Mouse (Mus musculus) limb, embryonic 10.5 days (tissue): Measurements from ENCODE around the gene Cd300a. TPM values are rescaled to one million over a fixed set of nuclear protein-coding genes. Genes with fewer than 3 reads are reported as not detected.

Source experiments
- DNase-seq: peaks from one replicate; pipeline ENCODE4 v3.0.0-alpha.2; 2017; ENCODE audit warnings: low spot score
- H3K27ac ChIP-seq: fragments of 300-500 bp; sonication (generic); 2 replicates; pipeline ENCODE4 v1.5.1; 2016; ENCODE audit warnings: mild to moderate bottlenecking
- H3K27me3 ChIP-seq: fragments of 300-500 bp; sonication (generic); 2 replicates; pipeline ENCODE4 v1.6.1; 2016; ENCODE audit warnings: low read depth, mild to moderate bottlenecking; ENCODE audit not compliant: poor library complexity, severe bottlenecking
- H3K36me3 ChIP-seq: fragments of 300-500 bp; sonication (generic); 2 replicates; pipeline ENCODE4 v1.6.1; 2016; ENCODE audit warnings: mild to moderate bottlenecking, moderate library complexity
- H3K4me1 ChIP-seq: fragments of 300-500 bp; sonication (generic); 2 replicates; pipeline ENCODE4 v1.6.1; 2016
- H3K4me3 ChIP-seq: fragments of 300-500 bp; sonication (generic); 2 replicates; pipeline ENCODE4 v1.5.1; 2016; ENCODE audit warnings: mild to moderate bottlenecking, moderate library complexity
- H3K9me3 ChIP-seq: fragments of 300-500 bp; sonication (generic); replicated peaks from 2 replicates; pipeline ENCODE4 v1.6.1; 2016; ENCODE audit warnings: mild to moderate bottlenecking
- WGBS: fragments of 180-500 bp; shearing (Covaris S2); methylation state at CpG from one replicate; pipeline ENCODE4 v1.1.7; 2016; 5-methylcytosine and 5-hydroxymethylcytosine counted together
- polyA plus RNA-seq: library from polyadenylated mRNA; unstranded; fragments of >200 nt; fragmentation: Nextera tagmentation; extraction: Ambion mirVana; gene quantifications from 2 replicates; pipeline ENCODE4 v1.2.1, GENCODE M21; 2016

Gene Cd300a
- polyA plus RNA-seq, 1 experiment from 2014 or later = 0.49 TPM

DNA sequence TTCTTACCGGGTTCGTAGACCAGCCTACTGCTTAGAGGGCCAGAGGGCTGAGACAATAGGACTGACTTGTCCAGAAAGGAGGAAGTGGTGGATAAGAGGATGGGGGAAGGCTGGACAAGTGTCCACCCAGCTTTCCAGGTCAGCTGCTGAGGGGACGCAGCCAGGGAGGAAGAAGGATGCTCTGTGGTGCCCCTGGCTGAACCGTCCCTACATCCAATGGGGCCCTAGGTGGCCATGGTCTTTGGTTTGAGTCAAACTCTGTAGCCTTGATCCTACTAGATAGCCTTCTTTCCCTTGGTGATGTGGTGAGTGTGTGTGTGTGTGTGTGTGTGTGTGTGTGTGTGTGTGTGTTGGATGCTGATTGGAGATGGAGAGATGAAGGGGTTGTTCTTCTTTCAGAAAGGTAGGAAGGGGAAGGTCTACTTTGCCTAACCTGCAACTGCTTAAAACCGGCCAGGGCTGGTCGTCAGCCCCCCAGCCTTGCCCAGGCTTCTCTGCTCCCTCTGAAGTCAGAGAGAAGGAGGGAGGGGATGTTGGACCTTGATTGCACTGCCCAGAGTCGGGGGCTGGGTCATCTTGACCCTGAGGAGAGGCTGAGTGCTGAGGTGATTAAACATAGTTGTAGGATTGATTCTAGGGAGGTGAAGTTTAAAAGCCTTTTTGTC, 36.5 kb upstream of the Cd300a start:
- no peak for DNase-seq
- Histone ChIP-seq H3K27me3 (peaks cover 23% of the 10 kb centered on the region; the same call in 1 of the 2 replicates), H3K4me3 (peak overlapping the region; percentile 85), H3K4me1 (peaks cover 60% of the 10 kb centered on the region), H3K36me3 (peaks cover 5% of the 10 kb centered on the region; the same call in 1 of the 2 replicates), H3K9me3 (no peaks in the 10 kb centered on the region), H3K27ac (peak overlapping the region; percentile 93)
- 6% methylated on average over 7 of the region's 7 CpGs for WGBS

DNA sequence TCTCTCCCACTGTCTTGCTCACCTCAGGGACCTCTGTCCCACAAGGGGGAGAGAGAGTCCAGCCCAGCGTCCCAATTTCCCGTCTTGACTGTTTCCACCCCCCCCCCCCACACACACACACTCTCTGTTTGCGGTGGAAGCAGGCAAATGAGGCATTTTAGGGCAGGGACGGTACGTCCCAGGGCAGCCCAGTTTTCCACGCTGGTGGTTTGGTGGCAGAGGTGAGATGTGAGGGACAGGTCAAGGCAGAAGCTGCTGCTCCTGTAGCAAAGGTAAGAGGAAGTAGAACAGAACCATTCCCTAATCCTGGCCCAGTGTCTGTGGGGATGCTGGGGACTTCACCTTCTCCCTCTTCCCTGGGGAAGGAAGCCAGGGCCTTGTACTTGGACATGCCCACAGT, 35.3 kb upstream of the Cd300a start:
- Histone ChIP-seq H3K4me1 (peaks cover 52% of the 10 kb centered on the region), H3K27me3 (peaks cover 12% of the 10 kb centered on the region; the same call in 1 of the 2 replicates), H3K36me3 (peaks cover 12% of the 10 kb centered on the region; the same call in 1 of the 2 replicates), H3K9me3 (no peaks in the 10 kb centered on the region), H3K4me3 (no peak overlapping the region), H3K27ac (no peak overlapping the region)
- WGBS = 79% methylated on average over 6 of the region's 6 CpGs
- DNase-seq = peak; percentile 26

DNA sequence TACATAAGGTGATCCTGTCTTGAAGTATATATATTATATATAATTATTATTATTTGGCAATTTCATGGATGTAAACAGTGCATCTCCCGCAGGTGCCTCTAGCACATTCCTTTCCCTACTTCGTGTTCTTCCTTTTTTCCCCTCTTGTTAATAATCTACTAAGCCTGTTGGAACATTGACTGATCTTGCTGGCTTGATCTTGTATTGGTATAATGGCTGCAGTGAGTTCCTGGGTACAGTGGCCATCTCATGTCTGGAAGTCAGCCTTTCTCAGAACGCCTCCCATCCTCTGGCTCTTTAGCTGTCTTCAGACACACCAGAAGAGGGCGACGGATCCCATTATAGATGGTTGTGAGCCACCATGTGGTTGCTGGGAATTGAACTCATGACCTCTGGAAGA, 33.7 kb upstream of the Cd300a start:
- H3K4me1 ChIP-seq = peaks cover 36% of the 10 kb centered on the region
- no peak overlapping the region for H3K4me3 ChIP-seq
- H3K9me3 ChIP-seq = no peaks in the 10 kb centered on the region
- no peak for DNase-seq
- H3K27ac ChIP-seq = no peak overlapping the region
- peaks cover 14% of the 10 kb centered on the region; the same call in 1 of the 2 replicates for H3K36me3 ChIP-seq
- 94% methylated on average over 5 of the region's 5 CpGs for WGBS
- H3K27me3 ChIP-seq = peaks cover 12% of the 10 kb centered on the region; the same call in 1 of the 2 replicates

DNA sequence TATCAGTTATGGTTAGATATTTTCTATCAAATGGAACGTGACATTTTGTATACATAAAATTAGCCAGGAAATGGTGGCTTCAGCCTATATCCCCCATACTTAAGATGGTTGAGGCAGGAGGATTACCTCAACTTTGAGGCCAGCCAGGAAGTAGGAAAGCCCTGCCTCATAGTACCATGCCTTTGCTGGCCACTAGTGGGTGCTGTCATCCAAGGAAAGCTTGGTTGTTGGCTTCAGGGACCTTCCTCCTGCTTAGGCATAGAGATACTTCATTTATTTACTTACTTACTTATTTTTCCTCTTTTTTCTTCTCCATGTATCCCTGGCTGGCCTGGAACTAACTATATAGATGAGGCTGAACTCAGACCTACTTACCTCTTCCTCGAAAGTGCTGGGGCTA, 31.2 kb upstream of the Cd300a start:
- Histone ChIP-seq H3K9me3 (no peaks in the 10 kb centered on the region), H3K27ac (no peak overlapping the region), H3K27me3 (peaks cover 4% of the 10 kb centered on the region; the same call in 1 of the 2 replicates), H3K4me3 (no peak overlapping the region), H3K36me3 (peaks cover 27% of the 10 kb centered on the region), H3K4me1 (peaks cover 11% of the 10 kb centered on the region)
- WGBS = 95% methylated on average over 2 of the region's 2 CpGs
- peak; percentile 31 for DNase-seq

DNA sequence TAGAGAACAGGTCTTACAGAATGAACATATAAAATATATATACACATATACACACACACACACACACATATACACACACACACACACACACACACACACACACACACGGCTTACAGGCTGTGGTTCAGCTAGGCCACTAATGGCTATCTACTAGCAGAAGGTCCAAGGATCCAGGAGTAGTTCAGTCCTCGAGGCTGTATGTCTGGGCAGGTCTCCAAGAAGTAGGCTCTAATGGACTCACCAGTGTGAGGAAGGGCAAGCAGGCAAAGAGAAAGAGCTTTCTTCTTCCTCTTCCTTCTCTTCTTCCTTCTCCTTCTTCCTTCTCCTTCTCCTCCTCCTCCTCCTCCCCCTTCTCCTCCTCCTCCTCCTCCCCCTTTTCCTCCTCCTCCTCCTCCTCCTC, 28.8 kb upstream of the Cd300a start:
- H3K4me1 ChIP-seq = peaks cover 12% of the 10 kb centered on the region
- peak; percentile 24 for DNase-seq
- 88% methylated on average over 2 of the region's 2 CpGs for WGBS
- H3K9me3 ChIP-seq = no peaks in the 10 kb centered on the region
- H3K27ac ChIP-seq = no peak overlapping the region
- H3K36me3 ChIP-seq = peaks cover 38% of the 10 kb centered on the region
- no peak overlapping the region for H3K4me3 ChIP-seq
- H3K27me3 ChIP-seq = no peaks in the 10 kb centered on the region

DNA sequence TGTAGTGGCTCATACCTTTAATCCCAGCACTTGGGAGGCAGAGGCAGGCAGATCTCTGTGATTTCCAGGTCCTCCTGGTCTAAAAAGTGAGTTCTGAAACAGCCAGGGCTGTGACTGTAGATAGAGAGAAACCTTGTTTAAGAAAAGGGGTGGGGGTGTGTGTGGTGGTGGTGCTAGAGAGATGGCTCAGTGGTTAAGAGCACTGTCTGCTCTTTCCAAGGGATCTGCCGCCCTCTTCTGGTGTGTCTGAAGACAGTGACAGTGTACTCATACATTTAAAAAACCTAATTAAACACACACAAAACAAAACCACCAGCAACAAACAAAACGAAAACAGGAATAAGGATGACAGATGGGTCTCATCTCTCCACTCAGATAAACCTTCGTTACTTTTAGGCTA, 27.2 kb upstream of the Cd300a start:
- no peaks in the 10 kb centered on the region for H3K27me3 ChIP-seq
- WGBS = 83% methylated on average over 3 of the region's 3 CpGs
- H3K4me3 ChIP-seq = no peak overlapping the region
- H3K27ac ChIP-seq = no peak overlapping the region
- peaks cover 52% of the 10 kb centered on the region for H3K36me3 ChIP-seq
- H3K4me1 ChIP-seq = peaks cover 28% of the 10 kb centered on the region
- no peaks in the 10 kb centered on the region for H3K9me3 ChIP-seq
- no peak for DNase-seq

DNA sequence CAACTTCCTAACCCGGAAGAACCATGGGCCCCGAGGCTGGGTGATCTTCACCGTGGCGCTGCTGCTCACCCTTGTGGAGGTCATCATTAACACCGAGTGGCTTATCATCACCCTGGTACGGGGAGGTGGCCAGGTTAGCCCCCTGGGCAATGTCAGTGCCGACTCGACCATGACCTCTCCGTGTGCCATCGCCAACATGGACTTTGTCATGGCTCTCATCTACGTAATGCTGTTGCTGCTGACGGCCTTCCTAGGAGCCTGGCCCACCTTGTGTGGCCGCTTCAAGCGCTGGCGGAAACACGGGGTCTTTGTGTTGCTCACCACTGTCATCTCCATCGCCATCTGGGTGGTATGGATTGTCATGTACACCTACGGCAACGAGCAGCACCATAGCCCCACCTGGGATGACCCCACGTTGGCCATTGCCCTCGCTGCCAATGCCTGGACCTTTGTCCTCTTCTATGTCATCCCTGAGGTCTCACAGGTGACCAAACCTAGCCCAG, 25.9 kb upstream of the Cd300a start:
- H3K9me3 ChIP-seq = no peaks in the 10 kb centered on the region
- peaks cover 34% of the 10 kb centered on the region for H3K4me1 ChIP-seq
- no peak overlapping the region for H3K4me3 ChIP-seq
- H3K36me3 ChIP-seq = peaks cover 60% of the 10 kb centered on the region
- no peak overlapping the region for H3K27ac ChIP-seq
- DNase-seq = peak; percentile 25
- no peaks in the 10 kb centered on the region for H3K27me3 ChIP-seq
- WGBS = 93% methylated on average over 21 of the region's 21 CpGs

DNA sequence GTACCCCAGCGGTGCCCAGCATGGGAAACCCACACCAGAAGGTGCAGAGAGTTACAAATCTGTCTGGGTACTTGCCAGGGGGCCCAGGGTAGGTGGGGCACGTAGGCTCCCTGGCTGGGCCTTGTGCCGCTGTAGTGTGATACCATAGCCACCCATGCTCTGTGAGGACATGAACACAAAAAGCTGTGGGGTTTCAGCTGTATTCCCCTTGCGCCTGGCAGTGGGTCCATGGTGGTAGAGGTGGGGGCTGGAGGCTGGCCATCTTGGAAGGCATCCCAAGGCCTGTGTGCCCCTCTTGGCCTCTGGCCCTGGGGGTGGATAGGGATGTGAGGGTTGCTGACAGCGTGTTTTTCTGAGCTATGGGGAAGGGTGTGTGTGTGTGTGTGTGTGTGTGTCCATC, 23.8 kb upstream of the Cd300a start:
- DNase-seq = no peak
- H3K36me3 ChIP-seq = peaks cover 75% of the 10 kb centered on the region
- 84% methylated on average over 5 of the region's 5 CpGs for WGBS

DNA sequence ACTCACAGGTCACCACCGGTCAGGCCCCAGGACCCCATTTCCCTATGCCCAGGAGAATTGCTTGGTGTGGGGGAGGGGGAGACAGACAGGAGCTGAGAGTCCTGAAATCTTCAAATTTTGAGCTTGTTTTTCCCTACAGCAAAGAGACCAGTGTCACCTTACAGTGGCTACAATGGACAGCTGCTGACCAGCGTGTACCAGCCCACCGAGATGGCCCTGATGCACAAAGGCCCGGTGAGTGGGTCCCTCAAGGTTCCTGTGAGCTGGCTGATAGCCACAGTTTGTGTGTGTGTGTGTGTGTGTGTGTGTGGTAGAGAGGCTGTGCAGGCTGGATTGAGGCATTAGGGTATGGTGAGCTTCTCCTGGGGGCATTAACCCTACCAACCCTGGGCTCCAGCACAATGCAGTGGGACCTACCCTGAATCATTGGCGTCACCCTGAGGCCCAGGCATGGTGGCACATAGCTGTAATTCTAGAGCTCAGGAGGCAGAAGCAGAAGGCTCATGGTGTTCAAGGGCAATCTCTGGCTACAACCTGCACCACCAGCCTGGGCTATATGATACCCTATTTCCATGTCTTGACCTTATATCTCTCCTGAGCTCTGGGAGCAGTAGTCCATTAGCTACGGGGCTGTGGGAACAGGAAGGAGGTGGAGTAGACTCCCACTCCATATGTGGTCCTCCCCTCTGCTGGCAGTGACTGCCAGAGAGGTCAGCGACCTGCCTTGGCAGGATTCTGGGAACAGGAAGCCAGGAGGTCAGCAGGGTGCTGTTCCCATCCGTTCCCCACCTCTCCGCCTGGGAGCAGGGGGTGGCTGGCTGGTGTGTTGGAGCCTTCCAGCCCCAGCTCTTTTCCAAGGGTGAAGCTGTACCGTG, 23.1 kb upstream of the Cd300a start:
- WGBS = 45% methylated on average over 10 of the region's 10 CpGs
- peaks cover 34% of the 10 kb centered on the region for H3K4me1 ChIP-seq
- H3K27ac ChIP-seq = peak overlapping the region; percentile 50
- no peaks in the 10 kb centered on the region for H3K9me3 ChIP-seq
- H3K27me3 ChIP-seq = no peaks in the 10 kb centered on the region
- no peak overlapping the region for H3K4me3 ChIP-seq
- DNase-seq = no peak
- peaks cover 83% of the 10 kb centered on the region for H3K36me3 ChIP-seq

More for the DNA sequence above, 23.8 kb upstream of the Cd300a start:
- H3K9me3 ChIP-seq = no peaks in the 10 kb centered on the region
- no peaks in the 10 kb centered on the region for H3K27me3 ChIP-seq
- H3K4me3 ChIP-seq = no peak overlapping the region
- H3K27ac ChIP-seq = peak overlapping the region; percentile 50
- peaks cover 34% of the 10 kb centered on the region for H3K4me1 ChIP-seq

DNA sequence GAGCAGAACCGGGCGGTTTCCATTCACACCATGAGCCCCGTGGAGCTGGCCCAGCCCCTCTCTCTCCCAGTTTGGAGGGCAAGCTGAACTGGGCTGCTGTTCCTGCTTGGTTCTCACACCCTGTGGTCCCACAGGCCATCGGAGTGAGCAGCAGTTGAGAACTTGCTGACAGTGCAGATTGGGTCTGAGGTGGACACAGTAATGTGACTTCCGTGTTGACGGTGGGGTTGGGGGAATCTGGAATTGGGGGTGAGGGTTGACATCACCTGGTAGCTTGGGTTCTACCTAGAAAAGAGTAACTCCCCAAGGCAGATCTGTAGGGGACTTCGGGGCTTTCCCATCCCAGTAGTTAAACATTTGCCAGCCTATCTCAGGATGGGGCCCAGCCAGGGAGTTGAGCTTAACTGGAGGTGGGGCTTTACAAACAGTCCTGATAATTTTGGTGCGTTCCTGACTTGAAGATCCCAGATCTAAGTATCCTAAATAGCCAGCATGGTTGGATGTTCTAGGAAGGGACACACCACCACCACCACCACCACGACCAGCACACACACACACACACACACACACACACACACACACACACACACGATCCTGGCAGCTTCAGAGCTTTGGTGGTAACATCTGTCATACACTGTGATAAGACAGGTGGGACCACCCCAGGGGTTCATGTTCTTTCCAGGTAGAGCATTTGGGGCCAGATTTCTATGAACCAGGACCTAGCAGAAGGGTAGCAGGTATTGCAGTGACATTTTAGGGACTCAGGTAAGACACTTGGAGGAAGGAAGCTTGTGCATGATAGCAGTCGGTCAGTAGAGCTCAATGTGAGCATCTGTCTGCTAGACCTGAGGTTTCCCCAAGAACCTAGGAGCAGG, 22.2 kb upstream of the Cd300a start:
- DNase-seq = peak; percentile 23
- H3K4me3 ChIP-seq = no peak overlapping the region
- 64% methylated on average over 11 of the region's 11 CpGs for WGBS
- H3K36me3 ChIP-seq = peaks cover 82% of the 10 kb centered on the region
- peak overlapping the region; percentile 50 for H3K27ac ChIP-seq
- H3K27me3 ChIP-seq = no peaks in the 10 kb centered on the region
- H3K9me3 ChIP-seq = no peaks in the 10 kb centered on the region
- H3K4me1 ChIP-seq = peaks cover 39% of the 10 kb centered on the region

DNA sequence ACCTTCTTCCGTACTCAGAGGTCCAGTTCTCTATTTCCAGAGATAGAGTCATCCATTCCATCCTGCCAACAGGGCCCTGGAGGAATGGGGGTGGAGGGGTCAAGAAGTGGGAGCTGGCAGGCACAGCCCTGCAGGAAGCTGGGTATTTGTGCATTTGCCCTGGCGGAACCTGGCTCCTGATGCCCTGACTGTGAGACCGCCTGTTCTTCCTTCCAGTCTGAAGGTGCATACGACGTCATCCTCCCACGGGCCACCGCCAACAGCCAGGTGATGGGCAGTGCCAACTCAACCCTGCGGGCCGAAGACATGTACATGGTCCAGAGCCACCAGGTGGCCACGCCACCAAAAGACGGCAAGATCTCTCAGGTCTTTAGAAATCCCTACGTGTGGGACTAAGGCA, 21.6 kb upstream of the Cd300a start:
- Histone ChIP-seq H3K36me3 (peaks cover 77% of the 10 kb centered on the region), H3K27me3 (no peaks in the 10 kb centered on the region), H3K4me1 (peaks cover 46% of the 10 kb centered on the region), H3K27ac (no peak overlapping the region; the same call in 1 of the 2 replicates), H3K9me3 (no peaks in the 10 kb centered on the region), H3K4me3 (no peak overlapping the region)
- no peak for DNase-seq
- 93% methylated on average over 12 of the region's 12 CpGs for WGBS

DNA sequence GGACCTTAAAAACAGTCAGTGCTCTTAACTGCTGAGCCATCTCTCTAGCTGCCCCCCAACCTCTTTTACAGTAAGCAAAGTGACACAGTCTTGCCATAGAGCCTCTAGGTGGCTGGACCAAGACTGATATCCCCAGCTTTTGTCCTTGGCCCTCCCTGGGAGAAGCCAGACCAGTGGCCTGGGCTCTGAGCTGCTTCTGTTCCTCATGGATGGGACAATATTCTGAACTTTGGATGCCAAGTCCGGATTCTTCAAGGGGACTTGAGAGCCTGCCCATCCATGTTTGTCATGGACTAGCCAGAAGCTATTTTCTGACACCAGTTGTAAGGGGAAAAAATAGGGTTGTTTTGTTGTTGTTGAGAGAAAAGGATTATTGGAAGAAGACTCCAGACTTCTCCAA, 20.1 kb upstream of the Cd300a start:
- 84% methylated on average over 1 of the region's 1 CpGs for WGBS
- DNase-seq = no peak
- Histone ChIP-seq H3K36me3 (peaks cover 63% of the 10 kb centered on the region), H3K4me3 (no peak overlapping the region), H3K9me3 (no peaks in the 10 kb centered on the region), H3K4me1 (peaks cover 61% of the 10 kb centered on the region), H3K27ac (no peak overlapping the region), H3K27me3 (no peaks in the 10 kb centered on the region)
